Mouse (Mus musculus) C2C12 (cell line): ENCODE data around the gene Lin7c.

Source experiments
- CEBPB ChIP-seq: IDR thresholded peaks from one replicate; pipeline ENCODE4 v1.6.1; 2011; ENCODE audit warnings: low read depth, mild to moderate bottlenecking, control low read depth, moderate library complexity
- CTCF ChIP-seq: IDR thresholded peaks from one replicate; pipeline ENCODE4 v1.5.1; 2011; ENCODE audit not compliant: control insufficient read depth, insufficient read depth, insufficient read length
- MYOD1 ChIP-seq: IDR thresholded peaks from one replicate; pipeline ENCODE4 v1.6.1; 2011; ENCODE audit warnings: low read depth; ENCODE audit not compliant: control insufficient read depth, insufficient read length

DNA sequence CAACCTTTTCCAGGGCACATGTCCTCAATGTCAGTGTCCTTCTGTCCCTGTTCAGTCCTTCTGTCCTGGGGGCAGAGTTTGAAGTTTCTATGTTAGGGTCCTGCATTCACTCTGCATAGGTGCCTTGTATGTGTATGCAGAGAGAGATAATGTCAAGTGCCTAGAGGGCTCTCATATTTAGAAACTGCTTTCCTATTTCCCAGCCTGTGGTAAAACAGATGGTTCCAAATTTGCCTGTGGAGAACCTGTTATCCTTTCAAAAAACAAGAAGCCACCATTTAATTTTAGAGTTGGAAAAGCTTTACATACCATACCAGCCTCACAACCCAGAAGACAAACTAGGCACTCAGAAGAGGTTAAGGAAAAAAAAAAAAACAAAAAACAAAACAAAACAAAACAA is 58.9 kb downstream of the Lin7c start:
- TF ChIP-seq CEBPB (no peak), CTCF (no peak), MYOD1 (no peak)
